Mouse (Mus musculus) liver, embryonic 16.5 days (tissue): ENCODE results near the gene Znfx1. TPM values are rescaled to one million over a fixed set of nuclear protein-coding genes. Genes with fewer than 3 reads are reported as not detected.

Experiments
- ATAC-seq: fragments of 200-750 bp; cut with Nextera tagmentation; 2 replicates; pipeline ENCODE4 v1.8.0; 2017; ENCODE audit warnings: low read depth, mild to moderate bottlenecking, moderate number of reproducible peaks, moderate library complexity
- H3K27ac ChIP-seq: fragments of 300-500 bp; sonication (generic); 2 replicates; pipeline ENCODE4 v1.5.1; 2014; ENCODE audit warnings: mild to moderate bottlenecking, low read length
- H3K27me3 ChIP-seq: fragments of 300-500 bp; sonication (generic); 2 replicates; pipeline ENCODE4 v1.6.1; 2014; ENCODE audit warnings: low read depth, low read length, mixed read lengths; ENCODE audit not compliant: control insufficient read depth, insufficient read depth
- H3K36me3 ChIP-seq: fragments of 300-500 bp; sonication (generic); 2 replicates; pipeline ENCODE4 v1.6.1; 2014; ENCODE audit warnings: mild to moderate bottlenecking; ENCODE audit not compliant: control insufficient read depth, insufficient read depth
- H3K4me1 ChIP-seq: fragments of 300-500 bp; sonication (generic); 2 replicates; pipeline ENCODE4 v1.6.1; 2014; ENCODE audit warnings: low read depth, low read length, mixed read lengths; ENCODE audit not compliant: control insufficient read depth
- H3K4me2 ChIP-seq: fragments of 300-500 bp; sonication (generic); 2 replicates; pipeline ENCODE4 v1.6.1; 2014; ENCODE audit warnings: low read depth, low read length, mixed read lengths
- H3K4me3 ChIP-seq: fragments of 300-500 bp; sonication (generic); 2 replicates; pipeline ENCODE4 v1.5.1; 2014; ENCODE audit warnings: low read depth, mild to moderate bottlenecking, low read length
- H3K9ac ChIP-seq: fragments of 300-500 bp; sonication (generic); 2 replicates; pipeline ENCODE4 v1.6.1; 2014; ENCODE audit warnings: low read depth, low read length
- H3K9me3 ChIP-seq: fragments of 300-500 bp; sonication (generic); replicated peaks from 2 replicates; pipeline ENCODE4 v1.6.1; 2016; ENCODE audit warnings: low read length; ENCODE audit not compliant: control insufficient read depth
- WGBS: fragments of 180-500 bp; shearing (Covaris S2); extraction: QIAGEN DNeasy Blood & Tissue Kit; methylation state at CpG from one replicate; pipeline ENCODE4 v1.1.7; 2014; ENCODE audit not compliant: insufficient replicate concordance; 5-methylcytosine and 5-hydroxymethylcytosine counted together
- polyA plus RNA-seq: library from polyadenylated mRNA; unstranded; fragments of >200 nt; fragmentation: Nextera tagmentation; extraction: Ambion mirVana; gene quantifications from 2 replicates; pipeline ENCODE4 v1.2.1, GENCODE M21; 2015

Znfx1 gene
- polyA plus RNA-seq, 1 experiment from 2014 or later: 11.8 TPM

GRCm38 (mm10) chr2:167043400-167044121, 19.3 kb downstream of the Znfx1 start:
- peak; percentile 97 for ATAC-seq
- Histone ChIP-seq H3K9me3 (no peaks in the 10 kb centered on the region), H3K4me1 (peaks cover 56% of the 10 kb centered on the region), H3K4me2 (peak overlapping the region; percentile 58), H3K9ac (peak overlapping the region; percentile 63), H3K4me3 (peak overlapping the region; percentile 40), H3K27me3 (no peaks in the 10 kb centered on the region), H3K36me3 (peaks cover 78% of the 10 kb centered on the region), H3K27ac (peak overlapping the region; percentile 98)
- 45% methylated on average over 12 of the region's 12 CpGs for WGBS

GRCm38 (mm10) chr2:167039386-167039785, 23.4 kb downstream of the Znfx1 start:
- no peaks in the 10 kb centered on the region for H3K27me3 ChIP-seq
- WGBS: 49% methylated on average over 8 of the region's 8 CpGs
- ATAC-seq: peak; percentile 66
- H3K4me3 ChIP-seq: no peak overlapping the region
- H3K27ac ChIP-seq: peak overlapping the region; percentile 74
- peaks cover 53% of the 10 kb centered on the region for H3K4me1 ChIP-seq
- H3K4me2 ChIP-seq: peak overlapping the region; percentile 40
- peak overlapping the region; percentile 37 for H3K9ac ChIP-seq
- H3K9me3 ChIP-seq: no peaks in the 10 kb centered on the region
- H3K36me3 ChIP-seq: peaks cover 81% of the 10 kb centered on the region

GRCm38 (mm10) chr2:167038716-167039115, 24.1 kb downstream of the Znfx1 start:
- Histone ChIP-seq H3K4me2 (no peak overlapping the region), H3K27me3 (no peaks in the 10 kb centered on the region), H3K36me3 (peaks cover 81% of the 10 kb centered on the region), H3K4me1 (peaks cover 46% of the 10 kb centered on the region), H3K27ac (peak overlapping the region; percentile 74), H3K9me3 (no peaks in the 10 kb centered on the region), H3K9ac (peak overlapping the region; percentile 37), H3K4me3 (no peak overlapping the region)
- WGBS: 84% methylated on average over 7 of the region's 7 CpGs
- no peak for ATAC-seq

GRCm38 (mm10) chr2:167038297-167038696, 24.5 kb downstream of the Znfx1 start:
- no peak overlapping the region for H3K4me3 ChIP-seq
- no peaks in the 10 kb centered on the region for H3K27me3 ChIP-seq
- peaks cover 85% of the 10 kb centered on the region for H3K36me3 ChIP-seq
- WGBS: 90% methylated on average over 6 of the region's 6 CpGs
- H3K9ac ChIP-seq: no peak overlapping the region
- H3K9me3 ChIP-seq: no peaks in the 10 kb centered on the region
- H3K4me2 ChIP-seq: no peak overlapping the region
- peaks cover 46% of the 10 kb centered on the region for H3K4me1 ChIP-seq
- peak overlapping the region; percentile 74 for H3K27ac ChIP-seq
- no peak for ATAC-seq

GRCm38 (mm10) chr2:167037710-167038109, 25.1 kb downstream of the Znfx1 start:
- Histone ChIP-seq H3K4me1 (peaks cover 40% of the 10 kb centered on the region), H3K4me3 (no peak overlapping the region), H3K27ac (no peak overlapping the region), H3K9ac (no peak overlapping the region), H3K4me2 (no peak overlapping the region), H3K9me3 (no peaks in the 10 kb centered on the region), H3K27me3 (no peaks in the 10 kb centered on the region), H3K36me3 (peaks cover 87% of the 10 kb centered on the region)
- no peak for ATAC-seq
- 92% methylated on average over 12 of the region's 12 CpGs for WGBS

GRCm38 (mm10) chr2:167030507-167030906, 32.3 kb downstream of the Znfx1 start:
- H3K27me3 ChIP-seq: no peaks in the 10 kb centered on the region
- H3K4me3 ChIP-seq: no peak overlapping the region
- no peak overlapping the region for H3K27ac ChIP-seq
- no peak overlapping the region for H3K4me2 ChIP-seq
- no peaks in the 10 kb centered on the region for H3K4me1 ChIP-seq
- H3K36me3 ChIP-seq: peaks cover 79% of the 10 kb centered on the region
- 93% methylated on average over 4 of the region's 4 CpGs for WGBS
- H3K9me3 ChIP-seq: no peaks in the 10 kb centered on the region
- ATAC-seq: no peak
- no peak overlapping the region for H3K9ac ChIP-seq

GRCm38 (mm10) chr2:167028553-167028952, 34.3 kb downstream of the Znfx1 start:
- H3K9ac ChIP-seq: no peak overlapping the region
- H3K27ac ChIP-seq: no peak overlapping the region
- H3K36me3 ChIP-seq: peaks cover 76% of the 10 kb centered on the region
- no peaks in the 10 kb centered on the region for H3K27me3 ChIP-seq
- 93% methylated on average over 7 of the region's 7 CpGs for WGBS
- ATAC-seq: no peak
- H3K4me2 ChIP-seq: no peak overlapping the region
- no peaks in the 10 kb centered on the region for H3K9me3 ChIP-seq
- no peak overlapping the region for H3K4me3 ChIP-seq
- H3K4me1 ChIP-seq: no peaks in the 10 kb centered on the region

GRCm38 (mm10) chr2:167019396-167019795, 43.4 kb downstream of the Znfx1 start:
- no peak for ATAC-seq
- Histone ChIP-seq H3K27ac (no peak overlapping the region), H3K9ac (no peak overlapping the region), H3K4me2 (no peak overlapping the region), H3K4me3 (no peak overlapping the region), H3K27me3 (no peaks in the 10 kb centered on the region), H3K36me3 (peaks cover 40% of the 10 kb centered on the region), H3K4me1 (peaks cover 22% of the 10 kb centered on the region), H3K9me3 (no peaks in the 10 kb centered on the region)
- 85% methylated on average over 10 of the region's 10 CpGs for WGBS

- ATAC-seq: peak; percentile 65
- H3K9ac ChIP-seq: peak overlapping the region; percentile 87
- no peaks in the 10 kb centered on the region for H3K27me3 ChIP-seq
- H3K4me1 ChIP-seq: peaks cover 22% of the 10 kb centered on the region
- H3K4me3 ChIP-seq: peak overlapping the region; percentile 94
- H3K36me3 ChIP-seq: peaks cover 12% of the 10 kb centered on the region
- H3K4me2 ChIP-seq: peak overlapping the region; percentile 80
- H3K27ac ChIP-seq: peak overlapping the region; percentile 75
- WGBS: 0% methylated on average over 21 of the region's 21 CpGs
- no peaks in the 10 kb centered on the region for H3K9me3 ChIP-seq
Measured at GRCm38 (mm10) chr2:167015382-167015718, 47.5 kb downstream of the Znfx1 start.
